Mouse (Mus musculus): ENCODE measurements at regions not wholly inside any gene's neighbourhood (a gene's known extent, or its start where the extent isn't known, plus 50 kb on each side); places are given as distances from the start of the nearest gene placed in this dataset.

GRCm38 (mm10) chr3:149335259-149335658 is 344.9 kb upstream of the Adgrl2 start:
- no peak for ATAC-seq (replicated peaks in 1 of 2; ENCODE audit: insufficient read depth in 1 of 2, low FRiP score in 2 of 2, low TSS enrichment in 1 of 2, low read depth in 1 of 2, poor library complexity in 2 of 2, severe bottlenecking in 2 of 2)

GRCm38 (mm10) chr3:149333607-149334006 is 343.3 kb upstream of the Adgrl2 start:
- ATAC-seq (replicated peaks in 1 of 2; ENCODE audit: insufficient read depth in 1 of 2, low FRiP score in 2 of 2, low TSS enrichment in 1 of 2, low read depth in 1 of 2, poor library complexity in 2 of 2, severe bottlenecking in 2 of 2), result no peak

GRCm38 (mm10) chr3:149333131-149333530 is 342.8 kb upstream of the Adgrl2 start:
- ATAC-seq (replicated peaks in 1 of 2; ENCODE audit: insufficient read depth in 1 of 2, low FRiP score in 2 of 2, low TSS enrichment in 1 of 2, low read depth in 1 of 2, poor library complexity in 2 of 2, severe bottlenecking in 2 of 2), result no peak

- ATAC-seq (replicated peaks in 1 of 2; ENCODE audit: insufficient read depth in 1 of 2, low FRiP score in 2 of 2, low TSS enrichment in 1 of 2, low read depth in 1 of 2, poor library complexity in 2 of 2, severe bottlenecking in 2 of 2), result peak; percentile 54 to 79
Observed at GRCm38 (mm10) chr3:149332105-149332504, 341.8 kb upstream of the Adgrl2 start.

- no peak for ATAC-seq (replicated peaks in 1 of 2; ENCODE audit: insufficient read depth in 1 of 2, low FRiP score in 2 of 2, low TSS enrichment in 1 of 2, low read depth in 1 of 2, poor library complexity in 2 of 2, severe bottlenecking in 2 of 2)
Observed at GRCm38 (mm10) chr3:149331251-149331960, 341.1 kb upstream of the Adgrl2 start.

- ATAC-seq (replicated peaks in 1 of 2; ENCODE audit: insufficient read depth in 1 of 2, low FRiP score in 2 of 2, low TSS enrichment in 1 of 2, low read depth in 1 of 2, poor library complexity in 2 of 2, severe bottlenecking in 2 of 2), result no peak
Observed at GRCm38 (mm10) chr3:149330716-149331115, 340.4 kb upstream of the Adgrl2 start.

GRCm38 (mm10) chr3:149330041-149330440 is 339.7 kb upstream of the Adgrl2 start:
- ATAC-seq (replicated peaks in 1 of 2; ENCODE audit: insufficient read depth in 1 of 2, low FRiP score in 2 of 2, low TSS enrichment in 1 of 2, low read depth in 1 of 2, poor library complexity in 2 of 2, severe bottlenecking in 2 of 2), result no peak

GRCm38 (mm10) chr3:149329615-149330014 is 339.3 kb upstream of the Adgrl2 start:
- no peak for ATAC-seq (replicated peaks in 1 of 2; ENCODE audit: insufficient read depth in 1 of 2, low FRiP score in 2 of 2, low TSS enrichment in 1 of 2, low read depth in 1 of 2, poor library complexity in 2 of 2, severe bottlenecking in 2 of 2)

GRCm38 (mm10) chr3:149326664-149327063 is 336.3 kb upstream of the Adgrl2 start:
- ATAC-seq (replicated peaks in 1 of 2; ENCODE audit: insufficient read depth in 1 of 2, low FRiP score in 2 of 2, low TSS enrichment in 1 of 2, low read depth in 1 of 2, poor library complexity in 2 of 2, severe bottlenecking in 2 of 2), result peak; percentile 96

- no peak for ATAC-seq (replicated peaks in 1 of 2; ENCODE audit: insufficient read depth in 1 of 2, low FRiP score in 2 of 2, low TSS enrichment in 1 of 2, low read depth in 1 of 2, poor library complexity in 2 of 2, severe bottlenecking in 2 of 2)
Observed at GRCm38 (mm10) chr3:149324088-149324487, 333.7 kb upstream of the Adgrl2 start.

- no peak for ATAC-seq (replicated peaks in 1 of 2; ENCODE audit: insufficient read depth in 1 of 2, low FRiP score in 2 of 2, low TSS enrichment in 1 of 2, low read depth in 1 of 2, poor library complexity in 2 of 2, severe bottlenecking in 2 of 2)
Observed at GRCm38 (mm10) chr3:149318728-149319127, 328.4 kb upstream of the Adgrl2 start.

- no peak for ATAC-seq (replicated peaks in 1 of 2; ENCODE audit: insufficient read depth in 1 of 2, low FRiP score in 2 of 2, low TSS enrichment in 1 of 2, low read depth in 1 of 2, poor library complexity in 2 of 2, severe bottlenecking in 2 of 2)
Observed at GRCm38 (mm10) chr3:149314258-149314657, 323.9 kb upstream of the Adgrl2 start.

GRCm38 (mm10) chr3:149313217-149313616 is 322.9 kb upstream of the Adgrl2 start:
- ATAC-seq (replicated peaks in 1 of 2; ENCODE audit: insufficient read depth in 1 of 2, low FRiP score in 2 of 2, low TSS enrichment in 1 of 2, low read depth in 1 of 2, poor library complexity in 2 of 2, severe bottlenecking in 2 of 2), result no peak

GRCm38 (mm10) chr3:149311576-149311975 is 321.2 kb upstream of the Adgrl2 start:
- no peak for ATAC-seq (replicated peaks in 1 of 2; ENCODE audit: insufficient read depth in 1 of 2, low FRiP score in 2 of 2, low TSS enrichment in 1 of 2, low read depth in 1 of 2, poor library complexity in 2 of 2, severe bottlenecking in 2 of 2)

- ATAC-seq (replicated peaks in 1 of 2; ENCODE audit: insufficient read depth in 1 of 2, low FRiP score in 2 of 2, low TSS enrichment in 1 of 2, low read depth in 1 of 2, poor library complexity in 2 of 2, severe bottlenecking in 2 of 2), result no peak
Observed at GRCm38 (mm10) chr3:149306709-149307108, 316.4 kb upstream of the Adgrl2 start.

- no peak for ATAC-seq (replicated peaks in 1 of 2; ENCODE audit: insufficient read depth in 1 of 2, low FRiP score in 2 of 2, low TSS enrichment in 1 of 2, low read depth in 1 of 2, poor library complexity in 2 of 2, severe bottlenecking in 2 of 2)
Observed at GRCm38 (mm10) chr3:149306291-149306690, 315.9 kb upstream of the Adgrl2 start.

GRCm38 (mm10) chr3:149305440-149305839 is 315.1 kb upstream of the Adgrl2 start:
- ATAC-seq (replicated peaks in 1 of 2; ENCODE audit: insufficient read depth in 1 of 2, low FRiP score in 2 of 2, low TSS enrichment in 1 of 2, low read depth in 1 of 2, poor library complexity in 2 of 2, severe bottlenecking in 2 of 2), result no peak

- ATAC-seq (replicated peaks in 1 of 2; ENCODE audit: insufficient read depth in 1 of 2, low FRiP score in 2 of 2, low TSS enrichment in 1 of 2, low read depth in 1 of 2, poor library complexity in 2 of 2, severe bottlenecking in 2 of 2), result no peak
Observed at GRCm38 (mm10) chr3:149305011-149305413, 314.7 kb upstream of the Adgrl2 start.

- ATAC-seq (replicated peaks in 1 of 2; ENCODE audit: insufficient read depth in 1 of 2, low FRiP score in 2 of 2, low TSS enrichment in 1 of 2, low read depth in 1 of 2, poor library complexity in 2 of 2, severe bottlenecking in 2 of 2), result no peak
Observed at GRCm38 (mm10) chr3:149303418-149303817, 313.1 kb upstream of the Adgrl2 start.

Data from hematopoietic stem cell, adult 5-6 weeks (primary cell).